Mouse (Mus musculus): ENCODE results near the gene Phf20. TPM values are rescaled to one million over a fixed set of nuclear protein-coding genes. Genes with fewer than 3 reads are reported as not detected.

Gene Phf20
- polyA plus RNA-seq, 1 experiment from 2014 or later = 85.8 TPM

GRCm38 (mm10) chr2:156241662-156242061 is 45.4 kb downstream of the Phf20 start:
- ATAC-seq (ENCODE audit: insufficient number of reproducible peaks, low FRiP score, low TSS enrichment, low read depth) = no peak
- no peaks in the 10 kb centered on the region for H3K4me1 ChIP-seq
- WGBS = 84% methylated on average over 2 of the region's 2 CpGs
- H3K27ac ChIP-seq (replicated peaks) = no peak overlapping the region
- H3K27me3 ChIP-seq = no peaks in the 10 kb centered on the region
- H3K36me3 ChIP-seq = peaks cover 22% of the 10 kb centered on the region
- no peaks in the 10 kb centered on the region for H3K9me3 ChIP-seq (replicated peaks)
- H3K4me2 ChIP-seq (replicated peaks) = no peak overlapping the region
- H3K4me3 ChIP-seq (replicated peaks) = no peak overlapping the region
- no peak overlapping the region for H3K9ac ChIP-seq

- Histone ChIP-seq H3K4me1 (no peaks in the 10 kb centered on the region), H3K4me2 (replicated peaks) (no peak overlapping the region), H3K9ac (no peak overlapping the region), H3K27ac (replicated peaks) (no peak overlapping the region), H3K4me3 (replicated peaks) (no peak overlapping the region), H3K36me3 (peaks cover 21% of the 10 kb centered on the region), H3K9me3 (replicated peaks) (no peaks in the 10 kb centered on the region), H3K27me3 (no peaks in the 10 kb centered on the region)
- ATAC-seq (ENCODE audit: insufficient number of reproducible peaks, low FRiP score, low TSS enrichment, low read depth) = no peak
- WGBS = 77% methylated on average over 8 of the region's 8 CpGs
Observed at GRCm38 (mm10) chr2:156243011-156243410, 46.7 kb downstream of the Phf20 start.

GRCm38 (mm10) chr2:156247599-156247998 is 51.3 kb downstream of the Phf20 start:
- Histone ChIP-seq H3K36me3 (peaks cover 22% of the 10 kb centered on the region), H3K27me3 (no peaks in the 10 kb centered on the region), H3K27ac (replicated peaks) (no peak overlapping the region), H3K4me2 (replicated peaks) (no peak overlapping the region), H3K9me3 (replicated peaks) (no peaks in the 10 kb centered on the region), H3K4me1 (no peaks in the 10 kb centered on the region), H3K9ac (no peak overlapping the region), H3K4me3 (replicated peaks) (no peak overlapping the region)
- ATAC-seq (ENCODE audit: insufficient number of reproducible peaks, low FRiP score, low TSS enrichment, low read depth) = no peak

GRCm38 (mm10) chr2:156250761-156251160 is 54.5 kb downstream of the Phf20 start:
- Histone ChIP-seq H3K9ac (no peak overlapping the region), H3K27me3 (no peaks in the 10 kb centered on the region), H3K27ac (replicated peaks) (no peak overlapping the region), H3K36me3 (peaks cover 35% of the 10 kb centered on the region), H3K4me3 (replicated peaks) (no peak overlapping the region), H3K4me1 (no peaks in the 10 kb centered on the region), H3K4me2 (replicated peaks) (no peak overlapping the region), H3K9me3 (replicated peaks) (no peaks in the 10 kb centered on the region)
- no peak for ATAC-seq (ENCODE audit: insufficient number of reproducible peaks, low FRiP score, low TSS enrichment, low read depth)

GRCm38 (mm10) chr2:156251291-156251690 is 55.0 kb downstream of the Phf20 start:
- H3K4me1 ChIP-seq = no peaks in the 10 kb centered on the region
- no peaks in the 10 kb centered on the region for H3K9me3 ChIP-seq (replicated peaks)
- H3K36me3 ChIP-seq = peaks cover 35% of the 10 kb centered on the region
- H3K27me3 ChIP-seq = no peaks in the 10 kb centered on the region
- 76% methylated on average over 1 of the region's 1 CpGs for WGBS
- no peak overlapping the region for H3K4me2 ChIP-seq (replicated peaks)
- H3K27ac ChIP-seq (replicated peaks) = no peak overlapping the region
- no peak overlapping the region for H3K4me3 ChIP-seq (replicated peaks)
- H3K9ac ChIP-seq = no peak overlapping the region
- no peak for ATAC-seq (ENCODE audit: insufficient number of reproducible peaks, low FRiP score, low TSS enrichment, low read depth)

GRCm38 (mm10) chr2:156257051-156257450 is 60.8 kb downstream of the Phf20 start:
- ATAC-seq (ENCODE audit: insufficient number of reproducible peaks, low FRiP score, low TSS enrichment, low read depth) = 0 out of 2 replicates have a peak, but pooled peaks have one; percentile 24
- peak overlapping the region; percentile 12; the same call in 1 of the 2 replicates for H3K27ac ChIP-seq (replicated peaks)
- WGBS = 35% methylated on average over 2 of the region's 2 CpGs
- peaks cover 8% of the 10 kb centered on the region; the same call in 1 of the 2 replicates for H3K4me1 ChIP-seq
- H3K4me3 ChIP-seq (replicated peaks) = no peak overlapping the region
- no peak overlapping the region for H3K9ac ChIP-seq
- H3K36me3 ChIP-seq = peaks cover 54% of the 10 kb centered on the region
- no peaks in the 10 kb centered on the region for H3K9me3 ChIP-seq (replicated peaks)
- H3K27me3 ChIP-seq = no peaks in the 10 kb centered on the region
- H3K4me2 ChIP-seq (replicated peaks) = no peak overlapping the region

GRCm38 (mm10) chr2:156257922-156258761 is 61.9 kb downstream of the Phf20 start:
- H3K36me3 ChIP-seq = peaks cover 47% of the 10 kb centered on the region

GRCm38 (mm10) chr2:156260968-156261367 is 64.7 kb downstream of the Phf20 start:
- no peak for ATAC-seq (ENCODE audit: insufficient number of reproducible peaks, low FRiP score, low TSS enrichment, low read depth)
- H3K9me3 ChIP-seq (replicated peaks) = no peaks in the 10 kb centered on the region
- H3K27ac ChIP-seq (replicated peaks) = no peak overlapping the region
- no peak overlapping the region for H3K9ac ChIP-seq
- no peak overlapping the region for H3K4me3 ChIP-seq (replicated peaks)
- H3K36me3 ChIP-seq = peaks cover 47% of the 10 kb centered on the region
- H3K4me2 ChIP-seq (replicated peaks) = no peak overlapping the region
- peaks cover 14% of the 10 kb centered on the region for H3K4me1 ChIP-seq
- 86% methylated on average over 2 of the region's 2 CpGs for WGBS
- no peaks in the 10 kb centered on the region for H3K27me3 ChIP-seq

More at GRCm38 (mm10) chr2:156257922-156258761, 61.9 kb downstream of the Phf20 start:
- H3K4me2 ChIP-seq (replicated peaks) = no peak overlapping the region
- H3K4me1 ChIP-seq = peaks cover 10% of the 10 kb centered on the region; the same call in 1 of the 2 replicates
- 0 out of 2 replicates have a peak overlapping the region, but pooled peaks have one; percentile 40 for H3K27ac ChIP-seq (replicated peaks)
- no peak; the same call in 1 of the 2 replicates for ATAC-seq (ENCODE audit: insufficient number of reproducible peaks, low FRiP score, low TSS enrichment, low read depth)
- 72% methylated on average over 11 of the region's 11 CpGs for WGBS
- H3K9ac ChIP-seq = no peak overlapping the region
- no peak overlapping the region for H3K4me3 ChIP-seq (replicated peaks)
- no peaks in the 10 kb centered on the region for H3K27me3 ChIP-seq
- no peaks in the 10 kb centered on the region for H3K9me3 ChIP-seq (replicated peaks)

GRCm38 (mm10) chr2:156263204-156263893 is 67.1 kb downstream of the Phf20 start:
- Histone ChIP-seq H3K9ac (no peak overlapping the region), H3K4me1 (peaks cover 6% of the 10 kb centered on the region; the same call in 1 of the 2 replicates), H3K4me2 (replicated peaks) (no peak overlapping the region), H3K27ac (replicated peaks) (no peak overlapping the region), H3K4me3 (replicated peaks) (no peak overlapping the region), H3K9me3 (replicated peaks) (no peaks in the 10 kb centered on the region), H3K27me3 (no peaks in the 10 kb centered on the region), H3K36me3 (peaks cover 54% of the 10 kb centered on the region)
- 68% methylated on average over 4 of the region's 4 CpGs for WGBS
- ATAC-seq (ENCODE audit: insufficient number of reproducible peaks, low FRiP score, low TSS enrichment, low read depth) = no peak

- Histone ChIP-seq H3K4me1 (peaks cover 6% of the 10 kb centered on the region; the same call in 1 of the 2 replicates), H3K36me3 (peaks cover 34% of the 10 kb centered on the region), H3K9me3 (replicated peaks) (no peaks in the 10 kb centered on the region), H3K9ac (no peak overlapping the region), H3K4me2 (replicated peaks) (no peak overlapping the region), H3K27ac (replicated peaks) (no peak overlapping the region), H3K27me3 (no peaks in the 10 kb centered on the region), H3K4me3 (replicated peaks) (no peak overlapping the region)
- WGBS = 95% methylated on average over 9 of the region's 9 CpGs
- no peak for ATAC-seq (ENCODE audit: insufficient number of reproducible peaks, low FRiP score, low TSS enrichment, low read depth)
Observed at GRCm38 (mm10) chr2:156267636-156268035, 71.4 kb downstream of the Phf20 start.

GRCm38 (mm10) chr2:156272553-156272952 is 76.3 kb downstream of the Phf20 start:
- 86% methylated on average over 6 of the region's 6 CpGs for WGBS
- Histone ChIP-seq H3K4me3 (replicated peaks) (no peak overlapping the region), H3K27ac (replicated peaks) (no peak overlapping the region), H3K27me3 (no peaks in the 10 kb centered on the region), H3K9ac (no peak overlapping the region), H3K36me3 (peaks cover 38% of the 10 kb centered on the region), H3K4me1 (no peaks in the 10 kb centered on the region), H3K4me2 (replicated peaks) (no peak overlapping the region), H3K9me3 (replicated peaks) (no peaks in the 10 kb centered on the region)
- ATAC-seq (ENCODE audit: insufficient number of reproducible peaks, low FRiP score, low TSS enrichment, low read depth) = no peak

Measured in embryonic facial prominence, embryonic 15.5 days (tissue).